Mouse (Mus musculus) large intestine, adult 2 months (tissue): ENCODE measurements around the gene Alx3. TPM values are rescaled to one million over a fixed set of nuclear protein-coding genes. Genes with fewer than 3 reads are reported as not detected.

ENCODE experiments used
- polyA plus RNA-seq: library from polyadenylated mRNA; depleted of rRNA; stranded (reverse); fragments of >200 nt; gene quantifications from 2 replicates; pipeline ENCODE4 v1.2.3, GENCODE M21; 2012; rRNA removed

The Alx3 gene
- polyA plus RNA-seq, 1 experiment, result not detected

Other genes with a start within 250 kb of the Alx3 start
- gene Kcnc4, start 135.5 kb upstream of the Alx3 start, polyA plus RNA-seq, result 0.30 and 0.34 TPM in 2 replicates
- 2.5 and 2.8 TPM in 2 replicates for gene Slc6a17, start 77.0 kb upstream of the Alx3 start, polyA plus RNA-seq
- not detected in 2 replicates for gene Ubl4b, start 40.0 kb upstream of the Alx3 start, polyA plus RNA-seq
- gene Gm10961, start 36.3 kb downstream of the Alx3 start, polyA plus RNA-seq, result not detected in 2 replicates
- gene Strip1, start 36.7 kb downstream of the Alx3 start, polyA plus RNA-seq, result 40.0 and 51.3 TPM in 2 replicates
- 35.8 and 54.7 TPM in 2 replicates for gene Ahcyl1, start 101.5 kb downstream of the Alx3 start, polyA plus RNA-seq
- gene Csf1, start 165.4 kb downstream of the Alx3 start, polyA plus RNA-seq, result 8.0 and 9.5 TPM in 2 replicates